ENCODE assay signal across 8 mouse cellular contexts in the genomic region with DNA sequence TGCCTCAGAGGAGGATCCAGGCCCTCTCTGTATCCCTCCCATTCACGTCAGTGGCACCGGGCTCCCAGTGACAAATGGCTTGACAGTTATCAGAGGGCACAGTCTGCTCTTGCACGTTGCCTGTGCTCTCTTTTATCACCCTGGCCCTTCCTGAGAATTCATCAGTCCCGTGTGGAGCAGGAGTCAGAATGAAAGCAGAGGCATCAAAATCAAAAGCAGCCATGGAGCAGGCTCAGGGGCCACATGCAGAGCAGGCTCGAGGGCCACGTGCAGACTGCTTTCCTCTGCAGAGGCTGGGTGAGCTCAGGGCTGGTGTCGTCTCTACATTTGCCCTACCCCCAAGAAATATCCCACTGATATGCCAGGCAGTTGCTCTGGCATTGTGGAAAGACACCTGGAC. TPM values are rescaled to one million over a fixed set of nuclear protein-coding genes. Genes with fewer than 3 reads are reported as not detected.
A peak's percentile ranks its signal among the peaks of the same experiment; 100 is the strongest.
DNase-seq lines count a peak whose midpoint lies in the region; ATAC-seq and TF ChIP-seq lines count a peak whose summit lies in the region.

No protein-coding gene starts in this region.

- peaks cover 24% of the 10 kb centered on the region for H3K4me1 ChIP-seq in heart, embryonic 11.5 days (ENCODE audit: control insufficient read depth, insufficient read depth, low read length)
- peaks cover 46% of the 10 kb centered on the region for H3K4me1 ChIP-seq in spleen, adult 2 months (ENCODE audit: control insufficient read depth, insufficient read depth, insufficient read length)
- peaks cover 16% of the 10 kb centered on the region for H3K4me1 ChIP-seq in limb, embryonic 14.5 days (ENCODE audit: control insufficient read depth, insufficient read depth, low read length)
- H3K4me1 ChIP-seq in stomach, embryonic 16.5 days (ENCODE audit: control insufficient read depth, insufficient read depth, low read length), result peaks cover 26% of the 10 kb centered on the region

- 17% methylated on average over 7 of the region's 7 CpGs for WGBS in heart, embryonic 11.5 days (ENCODE audit: insufficient replicate concordance)
- WGBS in spleen, adult 2 months, result 46% methylated on average over 7 of the region's 7 CpGs
- 16% methylated on average over 7 of the region's 7 CpGs for WGBS in limb, embryonic 14.5 days
- 22% methylated on average over 7 of the region's 7 CpGs for WGBS in stomach, embryonic 16.5 days

- H3K9me3 ChIP-seq in heart, embryonic 11.5 days (replicated peaks; ENCODE audit: control insufficient read depth, low read length), result no peaks in the 10 kb centered on the region
- no peaks in the 10 kb centered on the region for H3K9me3 ChIP-seq in limb, embryonic 14.5 days (ENCODE audit: control insufficient read depth, low read length)
- H3K9me3 ChIP-seq in stomach, embryonic 16.5 days (replicated peaks; ENCODE audit: control insufficient read depth, low read length), result no peaks in the 10 kb centered on the region

- no peak for TF ChIP-seq POLR2A in spleen, adult 2 months (IDR thresholded peaks at IDR 0.05; ENCODE audit: low read depth, low read length)
- TF ChIP-seq POLR2A in limb, embryonic 14.5 days (IDR thresholded peaks at IDR 0.05; ENCODE audit: borderline replicate concordance, extremely low read depth, insufficient read depth, insufficient read length), result no peak

- no peak overlapping the region; the same call in 1 of the 2 replicates for H3K4me2 ChIP-seq in heart, embryonic 11.5 days
- H3K4me2 ChIP-seq in limb, embryonic 14.5 days (replicated peaks; ENCODE audit: low read depth, low read length, severe bottlenecking), result no peak overlapping the region
- H3K4me2 ChIP-seq in stomach, embryonic 16.5 days (ENCODE audit: low read depth, low read length), result peak overlapping the region; percentile 26

- H3K9ac ChIP-seq in heart, embryonic 11.5 days (ENCODE audit: low read depth, low read length), result peak overlapping the region; percentile 22; the same call in 1 of the 2 replicates
- H3K9ac ChIP-seq in limb, embryonic 14.5 days (ENCODE audit: low read depth, low read length, severe bottlenecking), result no peak overlapping the region
- H3K9ac ChIP-seq in stomach, embryonic 16.5 days (ENCODE audit: low read length), result peak overlapping the region; percentile 44; the same call in 1 of the 2 replicates

- no peak overlapping the region for H3K4me3 ChIP-seq in heart, embryonic 11.5 days (ENCODE audit: low read depth, low read length)
- H3K4me3 ChIP-seq in spleen, adult 2 months (ENCODE audit: extremely low read depth, insufficient read depth, insufficient read length), result no peak overlapping the region
- H3K4me3 ChIP-seq in limb, embryonic 14.5 days (replicated peaks; ENCODE audit: low read length), result no peak overlapping the region
- no peak overlapping the region for H3K4me3 ChIP-seq in stomach, embryonic 16.5 days (replicated peaks; ENCODE audit: low read length)

- peak overlapping the region; percentile 66; the same call in 1 of the 2 replicates for H3K27ac ChIP-seq in heart, embryonic 11.5 days (ENCODE audit: low read depth, low read length)
- peak overlapping the region; percentile 78 for H3K27ac ChIP-seq in spleen, adult 2 months (ENCODE audit: insufficient read depth, low read length)
- peak overlapping the region; percentile 52; the same call in 1 of the 2 replicates for H3K27ac ChIP-seq in limb, embryonic 14.5 days (replicated peaks; ENCODE audit: low read depth, low read length)
- peak overlapping the region; percentile 65 for H3K27ac ChIP-seq in stomach, embryonic 16.5 days (ENCODE audit: low read length)

- DNase-seq in heart, adult 11 months, result no peak
- DNase-seq in spleen, adult 2 months (ENCODE audit: low read depth in 1 of 2, low spot score in 2 of 2), result no peak
- DNase-seq in spleen, postnatal 10 days (ENCODE audit: low spot score in 2 of 2), result no peak
- no peak for DNase-seq in limb, embryonic 14.5 days (ENCODE audit: low spot score)
- DNase-seq in yolk sac, embryonic 10.5 days (ENCODE audit: low spot score), result no peak
- no peak for DNase-seq in gastrocnemius, adult 8-10 months (ENCODE audit: low spot score in 2 of 2)

- ATAC-seq in heart, embryonic 11.5 days (replicated peaks; ENCODE audit: insufficient number of reproducible peaks, low FRiP score, low TSS enrichment), result no peak
- no peak for ATAC-seq in limb, embryonic 14.5 days (ENCODE audit: low FRiP score, low read depth)
- peak; percentile 18; the same call in 1 of the 2 replicates for ATAC-seq in stomach, embryonic 16.5 days (ENCODE audit: insufficient read depth, low FRiP score)

- no peaks in the 10 kb centered on the region for H3K27me3 ChIP-seq in heart, embryonic 11.5 days (ENCODE audit: control insufficient read depth, insufficient read depth, low read length)
- no peaks in the 10 kb centered on the region for H3K27me3 ChIP-seq in spleen, adult 2 months (ENCODE audit: control insufficient read depth, insufficient read depth, low read length)
- H3K27me3 ChIP-seq in limb, embryonic 14.5 days (ENCODE audit: control insufficient read depth, insufficient read depth, low read length), result no peaks in the 10 kb centered on the region
- H3K27me3 ChIP-seq in stomach, embryonic 16.5 days (ENCODE audit: control insufficient read depth, insufficient read depth, low read length), result no peaks in the 10 kb centered on the region

- H3K36me3 ChIP-seq in heart, embryonic 11.5 days (ENCODE audit: control insufficient read depth, insufficient read depth, low read length), result no peaks in the 10 kb centered on the region
- H3K36me3 ChIP-seq in spleen, adult 2 months (ENCODE audit: control insufficient read depth, insufficient read depth, low read length), result peaks cover 3% of the 10 kb centered on the region; the same call in 1 of the 2 replicates
- no peaks in the 10 kb centered on the region for H3K36me3 ChIP-seq in limb, embryonic 14.5 days (ENCODE audit: control insufficient read depth, insufficient read depth, low read length)
- H3K36me3 ChIP-seq in stomach, embryonic 16.5 days (ENCODE audit: control insufficient read depth, insufficient read depth, low read length), result no peaks in the 10 kb centered on the region

- TF ChIP-seq CTCF in spleen, adult 2 months (IDR thresholded peaks at IDR 0.05; ENCODE audit: extremely low read depth, insufficient read depth, insufficient read length, insufficient replicate concordance), result no peak

RNA-seq across cellular contexts. Expression of gene Dapp1, which starts 29.5 kb away (rescaled TPM):
- 14.0 and 15.4 TPM in 2 replicates for polyA plus RNA-seq in heart, embryonic 11.5 days (2014; fragmentation: Nextera tagmentation; extraction: Ambion mirVana)
- 11.9 and 13.5 TPM in 2 replicates for polyA plus RNA-seq in spleen, adult 2 months (2012; rRNA removed)
- polyA plus RNA-seq in limb, embryonic 14.5 days (2012; rRNA removed), result 4.5 and 5.4 TPM in 2 replicates
- 6.0 and 6.7 TPM in 2 replicates for polyA plus RNA-seq in limb, embryonic 14.5 days (2014; fragmentation: Nextera tagmentation; extraction: Ambion mirVana)
- 17.3 and 18.0 TPM in 2 replicates for polyA plus RNA-seq in stomach, embryonic 16.5 days (2015; fragmentation: Nextera tagmentation; extraction: Ambion mirVana)
- total RNA-seq in gastrocnemius, adult 8-10 months (2022), result 1 to 10 TPM; 1.2 to 2.4 (median 1.9) TPM

RNA-seq across cellular contexts. Expression of gene Lamtor3, which starts 33.5 kb away (rescaled TPM):
- 97.0 and 97.2 TPM in 2 replicates for polyA plus RNA-seq in heart, embryonic 11.5 days (2014; fragmentation: Nextera tagmentation; extraction: Ambion mirVana)
- 14.9 and 15.7 TPM in 2 replicates for polyA plus RNA-seq in spleen, adult 2 months (2012; rRNA removed)
- 75.5 and 77.4 TPM in 2 replicates for polyA plus RNA-seq in limb, embryonic 14.5 days (2012; rRNA removed)
- 109 and 112 TPM in 2 replicates for polyA plus RNA-seq in limb, embryonic 14.5 days (2014; fragmentation: Nextera tagmentation; extraction: Ambion mirVana)
- 113 and 118 TPM in 2 replicates for polyA plus RNA-seq in stomach, embryonic 16.5 days (2015; fragmentation: Nextera tagmentation; extraction: Ambion mirVana)
- 10 to 100 TPM; 46.7 to 51.7 (median 50.5) TPM for total RNA-seq in gastrocnemius, adult 8-10 months (2022)
